Mouse (Mus musculus) intestine, embryonic 15.5 days (tissue): Measurements from ENCODE around the gene Klhdc10. TPM values are rescaled to one million over a fixed set of nuclear protein-coding genes. Genes with fewer than 3 reads are reported as not detected.

ENCODE experiments used
- ATAC-seq: fragments of 200-750 bp; cut with Nextera tagmentation; 2 replicates; pipeline ENCODE4 v1.8.0; 2017; ENCODE audit warnings: moderate TSS enrichment, moderate library complexity
- H3K27ac ChIP-seq: fragments of 300-500 bp; sonication (generic); 2 replicates; pipeline ENCODE4 v1.5.1; 2015; ENCODE audit warnings: mild to moderate bottlenecking, inconsistent platforms
- H3K27me3 ChIP-seq: fragments of 300-500 bp; sonication (generic); replicated peaks from 2 replicates; pipeline ENCODE4 v1.6.1; 2015; ENCODE audit warnings: inconsistent platforms
- H3K36me3 ChIP-seq: fragments of 300-500 bp; sonication (generic); 2 replicates; pipeline ENCODE4 v1.6.1; 2015; ENCODE audit warnings: inconsistent platforms
- H3K4me1 ChIP-seq: fragments of 300-500 bp; sonication (generic); replicated peaks from 2 replicates; pipeline ENCODE4 v1.6.1; 2015; ENCODE audit warnings: inconsistent platforms
- H3K4me2 ChIP-seq: fragments of 300-500 bp; sonication (generic); replicated peaks from 2 replicates; pipeline ENCODE4 v1.6.1; 2015; ENCODE audit warnings: mild to moderate bottlenecking, inconsistent platforms
- H3K4me3 ChIP-seq: fragments of 300-500 bp; sonication (generic); replicated peaks from 2 replicates; pipeline ENCODE4 v1.5.1; 2015; ENCODE audit warnings: inconsistent platforms
- H3K9ac ChIP-seq: fragments of 300-500 bp; sonication (generic); 2 replicates; pipeline ENCODE4 v1.6.1; 2015; ENCODE audit warnings: inconsistent platforms
- H3K9me3 ChIP-seq: fragments of 300-500 bp; sonication (generic); 2 replicates; pipeline ENCODE4 v1.6.1; 2016; ENCODE audit warnings: inconsistent platforms
- whole genome bisulfite sequencing: fragments of 180-500 bp; shearing (Covaris S2); methylation state at CpG from one replicate; pipeline ENCODE4 v1.1.7; 2015; 5-methylcytosine and 5-hydroxymethylcytosine counted together
- polyA plus RNA-seq: library from polyadenylated mRNA; unstranded; fragments of >200 nt; fragmentation: Nextera tagmentation; extraction: Ambion mirVana; gene quantifications from 2 replicates; pipeline ENCODE4 v1.2.1, GENCODE M21; 2015

The Klhdc10 gene
- polyA plus RNA-seq, 1 experiment from 2014 or later, result 15.2 TPM

- ATAC-seq, result no peak
- Histone ChIP-seq H3K4me3 (no peak overlapping the region), H3K4me1 (0 out of 2 replicates have a peak, but pooled peaks cover 3% of the 10 kb centered on the region), H3K9ac (no peak overlapping the region), H3K36me3 (no peaks in the 10 kb centered on the region), H3K4me2 (no peak overlapping the region), H3K27me3 (no peaks in the 10 kb centered on the region), H3K27ac (no peak overlapping the region), H3K9me3 (no peaks in the 10 kb centered on the region)
- 76% methylated on average over 7 of the region's 7 CpGs for WGBS
Measured at GRCm38 (mm10) chr6:30409399-30410093, 7.9 kb downstream of the Klhdc10 start.

DNA sequence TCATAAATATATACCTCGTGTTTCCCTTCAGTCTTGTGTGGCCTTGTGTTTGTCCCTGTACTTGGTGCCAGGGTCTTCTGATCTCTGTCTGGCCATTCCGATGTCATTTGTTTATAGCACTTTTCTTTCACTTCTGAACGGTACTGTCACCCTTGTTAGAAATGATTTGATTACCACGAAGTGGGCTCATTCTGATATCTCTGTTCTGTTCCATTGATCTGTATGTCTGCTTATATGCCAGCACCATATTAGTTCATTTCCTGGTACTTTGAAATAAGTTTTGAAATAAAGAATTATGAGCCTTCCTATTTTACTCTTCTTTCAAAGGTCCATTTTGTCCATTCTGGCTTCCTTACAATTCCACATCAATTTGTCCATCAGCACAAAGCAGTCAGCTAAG, 9.6 kb downstream of the Klhdc10 start:
- 67% methylated on average over 4 of the region's 4 CpGs for WGBS

DNA sequence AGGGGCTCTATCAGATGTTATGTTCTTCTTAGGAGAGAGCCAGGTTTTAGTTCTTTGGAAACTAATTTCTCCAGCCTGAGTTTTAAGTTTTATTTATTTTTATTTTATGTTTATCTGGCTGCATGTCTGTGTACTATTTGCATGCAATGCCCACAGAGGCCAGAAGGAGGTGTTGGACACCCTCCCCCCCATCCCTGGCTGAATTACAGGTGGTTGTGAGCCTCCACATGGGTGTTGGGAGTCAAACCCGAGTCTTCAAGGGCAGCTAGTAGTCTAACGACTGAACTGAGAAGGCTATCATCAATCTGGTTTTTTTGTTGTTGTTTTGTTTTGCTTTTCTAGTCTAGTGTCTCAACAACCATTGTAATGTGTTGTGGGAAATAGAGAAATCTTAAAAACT, 14.5 kb downstream of the Klhdc10 start:
- 90% methylated on average over 2 of the region's 2 CpGs for WGBS
- no peaks in the 10 kb centered on the region for H3K4me1 ChIP-seq

More for the DNA sequence above, 9.6 kb downstream of the Klhdc10 start:
- Histone ChIP-seq H3K4me1 (no peaks in the 10 kb centered on the region), H3K9me3 (no peaks in the 10 kb centered on the region), H3K9ac (no peak overlapping the region), H3K27ac (no peak overlapping the region), H3K36me3 (no peaks in the 10 kb centered on the region), H3K4me2 (no peak overlapping the region), H3K4me3 (no peak overlapping the region), H3K27me3 (no peaks in the 10 kb centered on the region)
- ATAC-seq, result no peak

GRCm38 (mm10) chr6:30416801-30417200, 15.1 kb downstream of the Klhdc10 start:
- Histone ChIP-seq H3K4me3 (no peak overlapping the region), H3K9me3 (no peaks in the 10 kb centered on the region), H3K4me1 (no peaks in the 10 kb centered on the region), H3K27ac (no peak overlapping the region), H3K27me3 (no peaks in the 10 kb centered on the region), H3K4me2 (no peak overlapping the region), H3K9ac (no peak overlapping the region), H3K36me3 (0 out of 2 replicates have a peak, but pooled peaks cover 5% of the 10 kb centered on the region)
- 93% methylated on average over 7 of the region's 7 CpGs for WGBS
- ATAC-seq, result no peak

More for the DNA sequence above, 14.5 kb downstream of the Klhdc10 start:
- Histone ChIP-seq H3K27me3 (no peaks in the 10 kb centered on the region), H3K36me3 (0 out of 2 replicates have a peak, but pooled peaks cover 2% of the 10 kb centered on the region), H3K4me3 (no peak overlapping the region), H3K4me2 (no peak overlapping the region), H3K27ac (no peak overlapping the region), H3K9ac (no peak overlapping the region), H3K9me3 (no peaks in the 10 kb centered on the region)
- ATAC-seq, result no peak

GRCm38 (mm10) chr6:30432461-30433192, 31.0 kb downstream of the Klhdc10 start:
- Histone ChIP-seq H3K27me3 (no peaks in the 10 kb centered on the region), H3K4me2 (no peak overlapping the region), H3K27ac (no peak overlapping the region), H3K4me1 (no peaks in the 10 kb centered on the region), H3K36me3 (no peaks in the 10 kb centered on the region), H3K9ac (no peak overlapping the region), H3K9me3 (no peaks in the 10 kb centered on the region), H3K4me3 (no peak overlapping the region)
- ATAC-seq, result no peak; the same call in 1 of the 2 replicates
- 35% methylated on average over 3 of the region's 3 CpGs for WGBS

DNA sequence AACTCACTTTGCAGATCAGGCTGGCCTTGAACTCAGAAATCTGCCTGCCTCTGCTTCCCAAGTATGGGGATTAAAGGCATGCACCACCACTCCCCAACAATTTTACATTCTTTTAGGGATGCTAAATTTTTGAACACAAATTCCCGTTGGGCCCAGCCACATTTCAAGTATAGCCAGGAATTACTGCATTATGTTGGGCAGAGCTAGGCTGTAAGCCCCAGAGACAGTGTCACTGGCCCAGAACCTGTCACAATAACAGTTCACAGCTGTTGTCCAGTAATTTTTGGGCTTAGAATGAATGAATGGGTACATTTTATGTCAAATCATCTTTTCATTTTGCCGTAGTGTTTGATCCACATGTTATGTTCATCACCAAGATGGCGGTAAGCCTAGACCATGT, 34.8 kb downstream of the Klhdc10 start:
- no peaks in the 10 kb centered on the region for H3K36me3 ChIP-seq
- H3K4me1 ChIP-seq, result no peaks in the 10 kb centered on the region
- no peaks in the 10 kb centered on the region for H3K9me3 ChIP-seq
- no peak overlapping the region for H3K4me2 ChIP-seq
- no peak for ATAC-seq
- H3K9ac ChIP-seq, result no peak overlapping the region
- H3K27me3 ChIP-seq, result no peaks in the 10 kb centered on the region
- no peak overlapping the region for H3K4me3 ChIP-seq
- H3K27ac ChIP-seq, result no peak overlapping the region
- WGBS, result 89% methylated on average over 3 of the region's 3 CpGs

GRCm38 (mm10) chr6:30437054-30437453, 35.4 kb downstream of the Klhdc10 start:
- WGBS, result 26% methylated on average over 3 of the region's 3 CpGs
- Histone ChIP-seq H3K27me3 (no peaks in the 10 kb centered on the region), H3K9me3 (no peaks in the 10 kb centered on the region), H3K9ac (no peak overlapping the region), H3K27ac (peak overlapping the region; percentile 23; the same call in 1 of the 2 replicates), H3K4me3 (no peak overlapping the region), H3K4me2 (no peak overlapping the region), H3K36me3 (peaks cover 4% of the 10 kb centered on the region; the same call in 1 of the 2 replicates), H3K4me1 (no peaks in the 10 kb centered on the region)
- ATAC-seq, result peak; percentile 43; the same call in 1 of the 2 replicates

- ATAC-seq, result no peak
- no peak overlapping the region for H3K4me2 ChIP-seq
- no peak overlapping the region for H3K4me3 ChIP-seq
- H3K36me3 ChIP-seq, result peaks cover 8% of the 10 kb centered on the region; the same call in 1 of the 2 replicates
- H3K27ac ChIP-seq, result no peak overlapping the region
- H3K9me3 ChIP-seq, result no peaks in the 10 kb centered on the region
- no peaks in the 10 kb centered on the region for H3K4me1 ChIP-seq
- H3K9ac ChIP-seq, result no peak overlapping the region
- no peaks in the 10 kb centered on the region for H3K27me3 ChIP-seq
- 98% methylated on average over 10 of the region's 10 CpGs for WGBS
Measured at GRCm38 (mm10) chr6:30439576-30439975, 37.9 kb downstream of the Klhdc10 start.

DNA sequence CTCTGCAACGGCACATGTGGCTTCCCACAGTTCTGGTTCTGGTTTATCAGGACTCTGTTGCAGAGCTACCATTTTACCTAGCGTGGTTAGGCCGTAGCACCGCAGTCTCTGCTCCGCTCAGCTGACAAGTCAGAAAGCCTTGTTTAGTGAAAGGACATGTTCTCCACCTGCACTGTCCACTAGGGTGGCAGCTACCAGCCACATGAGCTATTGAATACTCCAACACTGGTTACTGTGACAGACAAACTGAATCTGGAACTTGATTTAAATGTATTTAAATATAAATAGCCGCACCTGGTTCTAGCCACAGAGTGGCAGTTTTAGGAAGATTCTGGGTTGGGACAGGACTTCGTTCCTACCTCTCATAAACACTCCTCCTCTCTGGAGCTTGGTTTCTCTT, 55.3 kb downstream of the Klhdc10 start:
- 0 out of 2 replicates have a peak, but pooled peaks cover 8% of the 10 kb centered on the region for H3K36me3 ChIP-seq
- H3K4me3 ChIP-seq, result no peak overlapping the region
- WGBS, result 93% methylated on average over 7 of the region's 7 CpGs
- no peak overlapping the region for H3K4me2 ChIP-seq
- no peak overlapping the region for H3K9ac ChIP-seq
- peaks cover 18% of the 10 kb centered on the region for H3K4me1 ChIP-seq
- no peak for ATAC-seq
- H3K9me3 ChIP-seq, result no peaks in the 10 kb centered on the region
- no peaks in the 10 kb centered on the region for H3K27me3 ChIP-seq
- no peak overlapping the region for H3K27ac ChIP-seq

DNA sequence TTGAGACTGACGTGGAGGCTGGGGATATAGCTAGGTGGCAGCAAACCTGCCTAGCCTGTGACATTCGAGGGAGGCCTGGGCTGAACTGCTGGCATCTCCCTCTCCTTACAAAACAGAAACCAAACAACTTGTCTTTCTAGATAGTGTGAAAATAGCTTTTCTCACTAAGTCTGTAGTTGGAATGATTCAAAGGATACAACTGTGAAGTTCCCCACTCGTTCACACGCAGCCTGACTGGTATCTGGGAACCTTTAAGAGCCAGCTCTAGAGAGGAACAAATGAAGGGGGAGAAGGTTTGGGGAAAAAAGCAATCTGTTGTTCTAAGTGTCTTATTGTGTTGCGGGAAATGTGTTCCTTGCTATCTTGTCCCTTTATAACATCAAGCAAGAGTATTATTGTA, 57.0 kb downstream of the Klhdc10 start:
- H3K4me3 ChIP-seq, result no peak overlapping the region
- H3K27ac ChIP-seq, result no peak overlapping the region
- 0 out of 2 replicates have a peak, but pooled peaks cover 5% of the 10 kb centered on the region for H3K36me3 ChIP-seq
- ATAC-seq, result no peak
- no peaks in the 10 kb centered on the region for H3K27me3 ChIP-seq
- H3K4me1 ChIP-seq, result peaks cover 27% of the 10 kb centered on the region
- H3K4me2 ChIP-seq, result no peak overlapping the region
- no peaks in the 10 kb centered on the region for H3K9me3 ChIP-seq
- H3K9ac ChIP-seq, result no peak overlapping the region
- 88% methylated on average over 5 of the region's 5 CpGs for WGBS

- Histone ChIP-seq H3K4me1 (peaks cover 27% of the 10 kb centered on the region), H3K4me2 (peak overlapping the region; percentile 81), H3K27me3 (no peaks in the 10 kb centered on the region), H3K9ac (peak overlapping the region; percentile 48), H3K36me3 (0 out of 2 replicates have a peak, but pooled peaks cover 5% of the 10 kb centered on the region), H3K9me3 (no peaks in the 10 kb centered on the region), H3K4me3 (peak overlapping the region; percentile 42), H3K27ac (no peak overlapping the region)
- ATAC-seq, result no peak
- 75% methylated on average over 16 of the region's 16 CpGs for WGBS
Measured at GRCm38 (mm10) chr6:30459056-30459747, 57.5 kb downstream of the Klhdc10 start.
